Mouse (Mus musculus) brain, embryonic 14.5 days (tissue): Measurements from ENCODE around the gene Nmnat3.

Source experiments
- CTCF ChIP-seq: fragments of 200-500 bp; IDR thresholded peaks from 2 replicates; pipeline ENCODE4 v1.5.1; 2012; ENCODE audit warnings: inconsistent platforms, mild to moderate bottlenecking, moderate library complexity, borderline replicate concordance; ENCODE audit not compliant: insufficient read depth, insufficient read length; ENCODE audit errors: extremely low read depth
- POLR2A ChIP-seq: fragments of 200-500 bp; IDR thresholded peaks from 2 replicates; pipeline ENCODE4 v1.6.1; 2012; ENCODE audit warnings: mild to moderate bottlenecking, inconsistent platforms, borderline replicate concordance; ENCODE audit not compliant: poor library complexity, insufficient read depth, insufficient read length, severe bottlenecking; ENCODE audit errors: extremely low read depth

DNA sequence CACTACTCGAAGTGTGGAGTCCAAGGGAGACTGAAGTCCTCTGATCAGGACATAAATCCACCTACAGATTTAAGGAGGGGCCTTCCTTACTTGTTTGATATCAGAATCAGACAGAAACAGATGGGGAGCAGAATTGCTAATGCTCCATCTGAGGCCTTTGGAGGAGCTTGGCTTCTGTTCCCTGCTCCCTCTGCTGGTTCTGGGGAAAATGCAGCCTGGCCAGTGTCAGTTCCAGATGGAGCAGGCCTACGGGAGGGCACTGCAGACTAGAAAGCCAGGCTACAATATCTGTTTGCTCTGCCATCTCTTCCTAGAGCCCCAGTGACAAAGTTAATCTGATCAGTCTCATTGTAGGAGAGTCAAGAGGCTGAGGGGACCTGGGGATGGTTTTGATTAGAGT, 43.0 kb upstream of the Nmnat3 start:
- no peak for TF ChIP-seq POLR2A
- TF ChIP-seq CTCF = peak; percentile 83
